In the genomic region with DNA sequence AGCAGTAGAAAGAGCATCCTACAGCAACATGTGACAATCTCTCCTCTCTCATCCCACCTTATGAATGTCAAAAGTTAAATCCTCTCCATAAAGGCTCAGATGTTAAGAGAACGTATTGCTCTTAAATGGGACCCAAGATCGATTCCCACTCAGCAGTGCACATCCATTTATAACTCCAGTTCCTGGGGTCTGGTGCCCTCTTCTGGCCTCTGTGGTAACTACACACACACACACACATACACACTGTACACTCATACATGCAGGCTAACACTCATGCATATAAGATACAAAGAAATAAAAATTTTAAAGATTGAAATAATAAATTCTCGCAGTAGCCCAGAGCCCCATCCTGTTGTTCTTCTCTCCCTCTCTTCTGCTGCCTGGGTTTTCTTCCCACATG, we compare ENCODE assay signal across 22 mouse cellular contexts. TPM values are rescaled to one million over a fixed set of nuclear protein-coding genes. Genes with fewer than 3 reads are reported as not detected.
DNase-seq lines count a peak whose midpoint lies in the region; ATAC-seq and TF ChIP-seq lines count a peak whose summit lies in the region.
"Had no signal": no experiment of that assay in that cellular context is flagged by ENCODE, and none has a peak within 500 bp of the region (broad histone marks: within the 10 kb centered on the region; RNA-seq: fewer than 3 reads in every experiment).

No protein-coding gene starts in this region.

- WGBS in liver, embryonic 14.5 days (ENCODE audit: insufficient replicate concordance), result 76% methylated on average over 3 of the region's 3 CpGs
- 90% methylated on average over 3 of the region's 3 CpGs for WGBS in liver, embryonic 11.5 days

- no peaks in the 10 kb centered on the region for H3K27me3 ChIP-seq in liver, embryonic 14.5 days (ENCODE audit: control insufficient read depth, insufficient read depth, low read length)
- H3K27me3 ChIP-seq in liver, embryonic 11.5 days (replicated peaks; ENCODE audit: control insufficient read depth, insufficient read depth, low read length), result no peaks in the 10 kb centered on the region
- no peaks in the 10 kb centered on the region for H3K27me3 ChIP-seq in Patski
- H3K27me3 ChIP-seq in splenic B cell, adult 2 months (ENCODE audit: control insufficient read depth, insufficient read depth, low read length, poor library complexity, severe bottlenecking), result no peaks in the 10 kb centered on the region
- H3K27me3 ChIP-seq: forebrain, embryonic 12.5 days; limb, embryonic 15.5 days; lung, embryonic 15.5 days; midbrain, embryonic 15.5 days had no signal

- H3K4me1 ChIP-seq in liver, embryonic 14.5 days (replicated peaks; ENCODE audit: control insufficient read depth in 2 of 2, insufficient read depth in 2 of 2, low read length in 1 of 2), result peaks cover 0 to 2% of the 10 kb centered on the region in 2 experiments; a peak in 1 of 4 replicates
- H3K4me1 ChIP-seq in liver, embryonic 11.5 days (replicated peaks; ENCODE audit: control insufficient read depth, insufficient read depth, low read length), result no peaks in the 10 kb centered on the region

- POLR2A ChIA-PET in Patski (lab: Charles Lee), result no interaction called here

- no peak overlapping the region for H3K4me2 ChIP-seq in liver, embryonic 14.5 days (ENCODE audit: low read depth)
- H3K4me2 ChIP-seq in liver, embryonic 11.5 days, result no peak overlapping the region
- H3K4me2 ChIP-seq: forebrain, embryonic 12.5 days; heart, embryonic 11.5 days; hindbrain, embryonic 14.5 days; limb, embryonic 15.5 days; lung, embryonic 15.5 days; midbrain, embryonic 15.5 days had no signal

- CTCF ChIA-PET in Patski (lab: Charles Lee), result no interaction called here

- no peak overlapping the region for H3K9ac ChIP-seq in liver, embryonic 14.5 days (replicated peaks)
- H3K9ac ChIP-seq in liver, embryonic 11.5 days (ENCODE audit: low read depth, low read length), result no peak overlapping the region
- H3K9ac ChIP-seq: forebrain, embryonic 12.5 days; hindbrain, embryonic 14.5 days; limb, embryonic 15.5 days; lung, embryonic 15.5 days; midbrain, embryonic 15.5 days had no signal

- in situ Hi-C loops in Patski (cut with MboI; ENCODE audit: low pct_unique_long_range_greater_than_20kb), result loop anchor here (10.0 kb wide), 1 partner anchor 118 kb away; no protein-coding TSS in a partner anchor

- no peak overlapping the region for H3K4me3 ChIP-seq in liver, embryonic 14.5 days (ENCODE audit: insufficient read depth in 1 of 2, low read depth in 2 of 2, low read length in 2 of 2)
- H3K4me3 ChIP-seq in liver, embryonic 11.5 days (ENCODE audit: low read depth, low read length), result no peak overlapping the region
- H3K4me3 ChIP-seq: forebrain, embryonic 12.5 days; limb, embryonic 15.5 days; lung, embryonic 15.5 days; midbrain, embryonic 15.5 days had no signal

- peak; percentile 42 for DNase-seq in CD4-positive, CD25-positive, alpha-beta regulatory T cell, adult 2 months (ENCODE audit: low read depth, low spot score)
- DNase-seq in liver, embryonic 14.5 days (ENCODE audit: low read depth in 3 of 3, low spot score in 3 of 3), result no peak
- no peak for DNase-seq in liver, embryonic 11.5 days (ENCODE audit: low spot score)
- no peak for DNase-seq in Patski (ENCODE audit: low read depth, low spot score)
- DNase-seq in splenic B cell, adult 2 months (ENCODE audit: low read depth, low spot score), result peak; percentile 23
- no peak for DNase-seq in thymus, adult 18-20 months
- DNase-seq in cerebellum, postnatal 10 days, result no peak
- DNase-seq: adrenal gland, adult 8-10 months; cerebellum, adult 2 months; gastrocnemius, postnatal 36 days; heart, postnatal 14 days; kidney, adult 2 months; kidney, postnatal 25 days; layer of hippocampus, adult 9-11 months; right cerebral cortex, adult 18-20 months had no signal

- TF ChIP-seq EP300 in liver, embryonic 14.5 days (IDR thresholded peaks at IDR 0.05; ENCODE audit: low read depth), result no peak

- TF ChIP-seq CTCF in liver, embryonic 14.5 days (IDR thresholded peaks at IDR 0.05; ENCODE audit: low read depth), result peak; percentile 37
- peak; percentile 48 for TF ChIP-seq CTCF in Patski (IDR thresholded peaks at IDR 0.05)

- H3K36me3 ChIP-seq in liver, embryonic 14.5 days (replicated peaks; ENCODE audit: control insufficient read depth, insufficient read depth, low read depth), result no peaks in the 10 kb centered on the region
- H3K36me3 ChIP-seq in liver, embryonic 11.5 days (ENCODE audit: control insufficient read depth, insufficient read depth, low read length), result no peaks in the 10 kb centered on the region
- no peaks in the 10 kb centered on the region for H3K36me3 ChIP-seq in splenic B cell, adult 2 months (ENCODE audit: control insufficient read depth, insufficient read depth, low read length, poor library complexity, severe bottlenecking)
- H3K36me3 ChIP-seq: forebrain, embryonic 12.5 days; limb, embryonic 15.5 days; lung, embryonic 15.5 days; midbrain, embryonic 15.5 days had no signal

- H3K9me3 ChIP-seq in liver, embryonic 14.5 days (ENCODE audit: control insufficient read depth, low read length), result no peaks in the 10 kb centered on the region; the same call in 1 of the 2 replicates
- H3K9me3 ChIP-seq in liver, embryonic 11.5 days (ENCODE audit: control insufficient read depth, low read length), result no peaks in the 10 kb centered on the region
- H3K9me3 ChIP-seq: forebrain, embryonic 12.5 days; limb, embryonic 15.5 days; lung, embryonic 15.5 days; midbrain, embryonic 15.5 days had no signal

- ATAC-seq in CD4-positive, CD25-positive, alpha-beta regulatory T cell, adult 4 months, result no peak
- ATAC-seq in liver, embryonic 14.5 days (ENCODE audit: insufficient read depth), result no peak
- no peak for ATAC-seq in liver, embryonic 11.5 days (replicated peaks; ENCODE audit: low FRiP score)
- ATAC-seq in Patski, result no peak
- ATAC-seq: midbrain, embryonic 15.5 days had no signal

- H3K27ac ChIP-seq in liver, embryonic 14.5 days, result no peak overlapping the region
- no peak overlapping the region for H3K27ac ChIP-seq in liver, embryonic 11.5 days (ENCODE audit: low read depth, low read length)
- H3K27ac ChIP-seq: forebrain, embryonic 12.5 days; hindbrain, embryonic 14.5 days; limb, embryonic 15.5 days; lung, embryonic 15.5 days; midbrain, embryonic 15.5 days had no signal

RNA-seq across cellular contexts. Expression of a gene that starts 16.1 kb away (rescaled TPM):
- under 1 TPM in 1 of 2 experiments, not detected in 1; 0.27 TPM for polyA plus RNA-seq in CD4-positive, CD25-positive, alpha-beta regulatory T cell, adult 4 months (2017; shearing (Covaris generic))
- polyA plus RNA-seq in liver, embryonic 14.5 days (2012; rRNA removed), result 0.13 and 0.18 TPM in 2 replicates
- 0.41 TPM in 1 of 2 replicates, not detected in the other for polyA plus RNA-seq in liver, embryonic 14.5 days (2014; fragmentation: Nextera tagmentation; extraction: Ambion mirVana)
- 0.69 and 1.5 TPM in 2 replicates for polyA plus RNA-seq in liver, embryonic 11.5 days (2014; fragmentation: Nextera tagmentation; extraction: Ambion mirVana)
- polyA plus RNA-seq in Patski (2021), result 0.17 TPM

RNA-seq across cellular contexts. Expression of a gene that starts 17.3 kb away (rescaled TPM):
- 100 to 1,000 TPM; 103 to 274 TPM for polyA plus RNA-seq in CD4-positive, CD25-positive, alpha-beta regulatory T cell, adult 4 months (2017; shearing (Covaris generic))
- 118 and 126 TPM in 2 replicates for polyA plus RNA-seq in liver, embryonic 14.5 days (2012; rRNA removed)
- 84.5 and 99.8 TPM in 2 replicates for polyA plus RNA-seq in liver, embryonic 14.5 days (2014; fragmentation: Nextera tagmentation; extraction: Ambion mirVana)
- 329 and 336 TPM in 2 replicates for polyA plus RNA-seq in liver, embryonic 11.5 days (2014; fragmentation: Nextera tagmentation; extraction: Ambion mirVana)
- polyA plus RNA-seq in Patski (2021), result 349 TPM

RNA-seq across cellular contexts. Expression of a gene that starts 37.4 kb away (rescaled TPM):
- polyA plus RNA-seq in CD4-positive, CD25-positive, alpha-beta regulatory T cell, adult 4 months (2017; shearing (Covaris generic)), result not detected
- polyA plus RNA-seq in liver, embryonic 14.5 days (2012; rRNA removed), result 133 and 152 TPM in 2 replicates
- 86.8 and 132 TPM in 2 replicates for polyA plus RNA-seq in liver, embryonic 14.5 days (2014; fragmentation: Nextera tagmentation; extraction: Ambion mirVana)
- polyA plus RNA-seq in liver, embryonic 11.5 days (2014; fragmentation: Nextera tagmentation; extraction: Ambion mirVana), result 50.9 and 52.4 TPM in 2 replicates
- polyA plus RNA-seq in Patski (2021), result 7.5 TPM

RNA-seq across cellular contexts. Expression of a gene that starts 37.5 kb away (rescaled TPM):
- 1 to 10 TPM; 2.1 to 4.5 TPM for polyA plus RNA-seq in CD4-positive, CD25-positive, alpha-beta regulatory T cell, adult 4 months (2017; shearing (Covaris generic))
- polyA plus RNA-seq in liver, embryonic 14.5 days (2012; rRNA removed), result 6.7 and 7.0 TPM in 2 replicates
- 2.8 and 3.0 TPM in 2 replicates for polyA plus RNA-seq in liver, embryonic 14.5 days (2014; fragmentation: Nextera tagmentation; extraction: Ambion mirVana)
- polyA plus RNA-seq in liver, embryonic 11.5 days (2014; fragmentation: Nextera tagmentation; extraction: Ambion mirVana), result 17.6 and 20.9 TPM in 2 replicates
- polyA plus RNA-seq in Patski (2021), result 34.6 TPM

RNA-seq across cellular contexts. Expression of a gene that starts 43.5 kb away (rescaled TPM):
- under 1 TPM in 1 of 2 experiments, not detected in 1; 0.23 TPM for polyA plus RNA-seq in CD4-positive, CD25-positive, alpha-beta regulatory T cell, adult 4 months (2017; shearing (Covaris generic))
- 3.4 and 3.5 TPM in 2 replicates for polyA plus RNA-seq in liver, embryonic 14.5 days (2012; rRNA removed)
- 4.0 and 4.1 TPM in 2 replicates for polyA plus RNA-seq in liver, embryonic 14.5 days (2014; fragmentation: Nextera tagmentation; extraction: Ambion mirVana)
- 27.6 and 28.6 TPM in 2 replicates for polyA plus RNA-seq in liver, embryonic 11.5 days (2014; fragmentation: Nextera tagmentation; extraction: Ambion mirVana)
- 141 TPM for polyA plus RNA-seq in Patski (2021)

Comparison
In these comparisons a context has a peak if more than half of its experiments do, and no peak if none do; other contexts are left out.
1. DNase-seq: peak in CD4-positive, CD25-positive, alpha-beta regulatory T cell, adult 2 months (single experiment) and splenic B cell, adult 2 months (single experiment); none in liver, embryonic 14.5 days (0 of 3), liver, embryonic 11.5 days (single experiment), Patski (single experiment), thymus, adult 18-20 months (0 of 2) and cerebellum, postnatal 10 days (0 of 2).